Comparison of ENCODE assay signal across 33 mouse cellular contexts in genomic region chr15:94535521-94535920, GRCm38 (mm10).
"Had no signal": no experiment of that assay in that cellular context is flagged by ENCODE, and none has a peak within 500 bp of the region (broad histone marks: within the 10 kb centered on the region; RNA-seq: fewer than 3 reads in every experiment).

No protein-coding gene starts in this region.

- H3K4me1 ChIP-seq: heart, embryonic 10.5 days; heart, embryonic 13.5 days; heart, embryonic 15.5 days; hindbrain, embryonic 10.5 days; hindbrain, embryonic 12.5 days; hindbrain, embryonic 15.5 days; intestine, embryonic 15.5 days; kidney, embryonic 15.5 days had no signal

- H3K36me3 ChIP-seq: heart, embryonic 15.5 days; hindbrain, embryonic 15.5 days; intestine, embryonic 15.5 days had no signal

- H3K9ac ChIP-seq: heart, embryonic 13.5 days; heart, embryonic 15.5 days; hindbrain, embryonic 12.5 days; hindbrain, embryonic 14.5 days; hindbrain, embryonic 15.5 days; intestine, embryonic 15.5 days; kidney, embryonic 15.5 days had no signal

- ATAC-seq: hindbrain, embryonic 16.5 days; hindbrain, postnatal 0 days; inflammation-experienced regulatory T-cells, adult 6 months; intestine, embryonic 15.5 days; intestine, embryonic 16.5 days; intestine, postnatal 0 days had no signal

- H3K4me2 ChIP-seq: heart, embryonic 11.5 days; heart, embryonic 13.5 days; heart, embryonic 15.5 days; hindbrain, embryonic 12.5 days; hindbrain, embryonic 14.5 days; hindbrain, embryonic 15.5 days; intestine, embryonic 15.5 days; kidney, embryonic 15.5 days had no signal

- H3K4me3 ChIP-seq: heart, embryonic 10.5 days; heart, embryonic 13.5 days; heart, embryonic 15.5 days; hindbrain, embryonic 10.5 days; hindbrain, embryonic 12.5 days; hindbrain, embryonic 15.5 days; intestine, embryonic 15.5 days; kidney, embryonic 15.5 days; layer of hippocampus, adult 2 months had no signal

- H3K27ac ChIP-seq: heart, embryonic 10.5 days; heart, embryonic 13.5 days; heart, embryonic 15.5 days; hindbrain, embryonic 10.5 days; hindbrain, embryonic 12.5 days; hindbrain, embryonic 14.5 days; hindbrain, embryonic 15.5 days; hindbrain, postnatal 0 days; intestine, embryonic 15.5 days; kidney, embryonic 15.5 days; kidney, postnatal 0 days; layer of hippocampus, adult 2 months had no signal

- H3K27me3 ChIP-seq: heart, embryonic 13.5 days; heart, embryonic 15.5 days; hindbrain, embryonic 12.5 days; hindbrain, embryonic 15.5 days; intestine, embryonic 15.5 days; kidney, embryonic 15.5 days had no signal

- DNase-seq: heart, postnatal 10 days; heart, postnatal 14 days; heart, postnatal 36 days; heart, postnatal 4 days; kidney, adult 11 months; kidney, adult 18-20 months; kidney, adult 2 months; kidney, adult 8-10 months; kidney, adult 9 months; kidney, postnatal 10 days; kidney, postnatal 14 days; kidney, postnatal 25 days; kidney, postnatal 36 days; kidney, postnatal 4 days; layer of hippocampus, adult 9-11 months; layer of hippocampus, postnatal 36 days had no signal

- H3K9me3 ChIP-seq: heart, embryonic 10.5 days; heart, embryonic 13.5 days; heart, embryonic 15.5 days; hindbrain, embryonic 10.5 days; hindbrain, embryonic 12.5 days; hindbrain, embryonic 15.5 days; intestine, embryonic 15.5 days; kidney, embryonic 15.5 days had no signal
